Mouse (Mus musculus) layer of hippocampus, adult 2 months (tissue): Measurements from ENCODE around the gene Zfp398. TPM values are rescaled to one million over a fixed set of nuclear protein-coding genes. Genes with fewer than 3 reads are reported as not detected.

Source experiments
- DNase-seq, 2 experiments: peaks; one replicate each; pipeline ENCODE4 v3.0.0; 2022; ENCODE audit warnings: low spot score in 2 of 2
- H3K27ac ChIP-seq: fragments of 200-600 bp; 2 replicates; pipeline ENCODE4 v1.8.1; 2022
- H3K4me3 ChIP-seq: fragments of 200-600 bp; 2 replicates; pipeline ENCODE4 v1.8.1; 2022; ENCODE audit warnings: mild to moderate bottlenecking
- CTCF ChIP-seq: fragments of 200-600 bp; conservative IDR thresholded peaks from 2 replicates; pipeline ENCODE4 v1.8.1; 2022; ENCODE audit warnings: antibody characterized with exemption, mild to moderate bottlenecking, moderate library complexity
- total RNA-seq, 2 experiments: library from RNA; stranded (reverse); gene quantifications; 2 replicates each; pipeline ENCODE4 v1.2.3; 2021

The Zfp398 gene
- total RNA-seq, 2 experiments from 2014 or later = 21.9 to 22.5 TPM

- H3K4me3 ChIP-seq = peak overlapping the region; percentile 79
- TF ChIP-seq CTCF = no peak
- H3K27ac ChIP-seq = no peak overlapping the region
- no peak for DNase-seq
Observed at GRCm38 (mm10) chr6:47811324-47811723, 24.1 kb upstream of the Zfp398 start.

- Histone ChIP-seq H3K27ac (peak overlapping the region; percentile 86), H3K4me3 (peak overlapping the region; percentile 79)
- TF ChIP-seq CTCF = no peak
- no peak for DNase-seq
Observed at GRCm38 (mm10) chr6:47812271-47812915, 23.1 kb upstream of the Zfp398 start.

- Histone ChIP-seq H3K4me3 (peak within 1 kb of the TSS; percentile 79), H3K27ac (peak within 1 kb of the TSS; percentile 86)
- TF ChIP-seq CTCF = no peak
- DNase-seq = peak; percentile 98 to 99
Observed at GRCm38 (mm10) chr6:47813257-47813878, 22.1 kb upstream of the Zfp398 start, which contains the start of gene Pdia4. TSS of gene Pdia4 (minus strand) at chr6:47813430.

- no peak for DNase-seq
- no peak overlapping the region for H3K27ac ChIP-seq
- no peak for TF ChIP-seq CTCF
- no peak overlapping the region for H3K4me3 ChIP-seq
Observed at GRCm38 (mm10) chr6:47816151-47816550, 19.3 kb upstream of the Zfp398 start.

GRCm38 (mm10) chr6:47818721-47819120 lies 16.7 kb upstream of the Zfp398 start:
- no peak for TF ChIP-seq CTCF
- no peak overlapping the region for H3K27ac ChIP-seq
- no peak for DNase-seq
- H3K4me3 ChIP-seq = no peak overlapping the region

GRCm38 (mm10) chr6:47819626-47820325 lies 15.7 kb upstream of the Zfp398 start:
- no peak for TF ChIP-seq CTCF
- Histone ChIP-seq H3K27ac (no peak overlapping the region), H3K4me3 (no peak overlapping the region)
- no peak for DNase-seq

GRCm38 (mm10) chr6:47821236-47821635 lies 14.2 kb upstream of the Zfp398 start:
- DNase-seq = no peak
- no peak for TF ChIP-seq CTCF
- no peak overlapping the region for H3K27ac ChIP-seq
- H3K4me3 ChIP-seq = no peak overlapping the region

GRCm38 (mm10) chr6:47821776-47822175 lies 13.7 kb upstream of the Zfp398 start:
- Histone ChIP-seq H3K4me3 (no peak overlapping the region), H3K27ac (no peak overlapping the region)
- DNase-seq = no peak
- TF ChIP-seq CTCF = no peak

GRCm38 (mm10) chr6:47824241-47824640 lies 11.2 kb upstream of the Zfp398 start:
- TF ChIP-seq CTCF = no peak
- Histone ChIP-seq H3K27ac (no peak overlapping the region), H3K4me3 (no peak overlapping the region)
- no peak for DNase-seq

- H3K4me3 ChIP-seq = no peak overlapping the region
- peak; percentile 51 for TF ChIP-seq CTCF
- no peak overlapping the region for H3K27ac ChIP-seq
- DNase-seq = no peak
Observed at GRCm38 (mm10) chr6:47827462-47827861, 8.0 kb upstream of the Zfp398 start.

- peak; percentile 77 for TF ChIP-seq CTCF
- Histone ChIP-seq H3K27ac (no peak overlapping the region), H3K4me3 (no peak overlapping the region)
- DNase-seq = peak in 1 of 2 experiments; percentile 16
Observed at GRCm38 (mm10) chr6:47828950-47829349, 6.5 kb upstream of the Zfp398 start.

GRCm38 (mm10) chr6:47830104-47831078 lies 5.1 kb upstream of the Zfp398 start, which contains the start of gene Zfp786:
TSS of gene Zfp786 (minus strand) at chr6:47830867.
- peak within 1 kb of the TSS; percentile 90 for H3K27ac ChIP-seq

More at GRCm38 (mm10) chr6:47830104-47831078, 5.1 kb upstream of the Zfp398 start, which contains the start of gene Zfp786:
- TF ChIP-seq CTCF = peak; percentile 100
- peak; percentile 87 to 93 for DNase-seq
- H3K4me3 ChIP-seq = peak within 1 kb of the TSS; percentile 84
